Mouse (Mus musculus) frontal cortex, postnatal 25 days (tissue): ENCODE results near the gene Tbcel.

Source experiments
- DNase-seq, 2 experiments: peaks; one replicate each; pipeline ENCODE4 v3.0.0; 2022; ENCODE audit warnings: low spot score in 2 of 2

The Tbcel gene

GRCm38 (mm10) chr9:42507709-42508108, at the start of gene Tbcel:
Gene Tbcel, minus strand, starts transcription at chr9:42507809.
- DNase-seq, result no peak

- DNase-seq, result no peak
These were observed 47.6 kb upstream of the Tbcel start for GRCm38 (mm10) chr9:42555186-42555585.

DNA sequence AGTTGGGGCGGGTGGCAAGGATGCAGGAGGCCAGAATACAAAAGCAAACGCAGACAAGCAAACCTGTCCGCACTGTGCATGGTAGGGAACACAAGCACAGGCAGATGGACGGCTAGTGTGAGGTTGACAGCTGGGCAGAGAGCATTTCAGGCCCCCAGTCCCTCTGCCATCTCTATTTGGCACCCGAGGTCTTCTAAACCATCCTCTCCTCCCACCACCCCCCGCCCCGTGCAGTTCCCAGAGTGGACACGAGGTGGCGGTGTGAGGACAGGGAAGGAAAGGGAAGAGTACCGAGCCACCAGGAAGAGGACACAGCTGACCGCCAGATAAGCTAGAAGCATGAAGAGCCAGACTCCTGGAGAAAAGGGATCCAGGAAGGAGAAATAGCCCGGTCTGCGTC, 42.5 kb upstream of the Tbcel start:
- DNase-seq, result peak; percentile 66 to 73

DNA sequence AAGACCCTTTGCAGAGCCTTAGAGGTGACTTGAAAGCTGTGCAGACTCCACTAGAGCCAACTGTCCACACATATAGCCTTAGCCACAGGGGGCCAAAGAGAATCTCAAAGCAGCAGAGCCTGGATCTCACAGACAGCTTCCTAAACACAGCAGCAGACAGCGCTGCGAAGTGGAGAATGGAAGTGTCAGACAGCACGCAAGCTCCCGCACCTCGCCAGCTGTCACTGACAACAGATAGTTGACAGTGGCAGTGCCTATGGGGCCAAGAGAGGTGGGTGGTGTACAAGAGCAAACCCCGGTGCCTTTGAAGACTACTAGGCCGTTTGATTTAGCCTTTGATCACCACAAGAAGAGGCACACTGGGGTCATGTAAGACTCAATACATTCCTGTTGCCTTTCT, 41.4 kb upstream of the Tbcel start:
- no peak for DNase-seq

- no peak for DNase-seq
These were observed 36.9 kb upstream of the Tbcel start for GRCm38 (mm10) chr9:42544521-42544920.

DNA sequence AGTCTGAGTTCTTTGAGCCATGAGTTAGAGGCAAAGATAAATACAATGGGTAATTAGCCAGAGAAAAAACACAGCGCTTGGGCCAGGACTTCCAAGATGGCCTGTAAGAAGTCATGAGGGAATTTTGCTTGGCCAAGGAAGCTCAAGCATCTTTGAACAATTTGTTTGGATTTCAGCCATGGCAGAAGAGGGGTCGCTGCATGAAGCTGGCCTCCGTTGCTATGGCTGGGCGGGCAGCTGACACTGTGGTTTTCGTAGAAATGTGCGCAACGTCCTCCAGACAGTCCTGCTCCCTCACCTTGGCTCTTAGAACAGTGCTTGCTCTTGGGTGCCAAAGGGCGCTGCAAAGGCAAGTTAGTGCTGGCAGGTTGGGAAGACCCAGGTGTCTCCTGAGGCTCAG, 25.9 kb upstream of the Tbcel start:
- no peak for DNase-seq

DNA sequence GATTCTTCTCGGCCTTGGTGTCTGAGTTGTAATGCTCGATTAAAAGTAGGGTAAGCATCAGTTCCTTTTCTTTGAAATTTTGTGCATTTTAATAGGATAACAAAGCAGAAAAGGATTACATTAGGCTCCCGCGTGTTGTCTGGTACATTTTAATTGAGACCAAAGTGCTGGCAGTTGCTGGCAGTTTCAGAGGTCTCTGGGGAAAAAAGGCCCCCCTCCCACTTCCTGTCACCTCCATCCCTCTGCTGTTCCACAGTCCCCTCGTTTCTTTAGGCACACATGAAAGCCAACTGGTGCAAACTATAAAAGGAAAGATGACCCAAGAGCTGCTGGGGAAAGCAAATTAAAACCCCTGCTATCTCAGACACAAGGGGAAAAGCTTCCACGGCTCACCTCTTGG, 25.4 kb upstream of the Tbcel start:
- DNase-seq, result no peak

DNA sequence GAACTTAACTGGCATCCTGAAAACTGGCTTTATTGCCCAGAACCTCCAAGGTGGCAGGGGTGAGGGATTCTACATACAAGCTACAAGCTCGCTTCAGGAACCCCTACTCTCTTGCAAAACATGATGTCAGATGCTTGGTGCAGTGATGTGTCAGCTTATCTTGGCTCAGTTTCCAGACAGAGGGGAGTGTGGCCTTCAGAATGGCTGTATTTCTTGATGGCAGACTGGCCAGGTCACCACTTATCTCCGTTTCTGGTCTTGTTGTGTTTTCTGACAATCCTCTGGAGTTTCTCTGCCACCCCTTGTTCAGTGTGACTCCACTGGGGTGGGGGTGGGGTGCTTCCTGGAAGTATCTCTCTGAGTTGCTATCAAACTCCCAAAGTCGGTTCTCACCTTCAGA, 24.3 kb upstream of the Tbcel start:
- no peak for DNase-seq

DNA sequence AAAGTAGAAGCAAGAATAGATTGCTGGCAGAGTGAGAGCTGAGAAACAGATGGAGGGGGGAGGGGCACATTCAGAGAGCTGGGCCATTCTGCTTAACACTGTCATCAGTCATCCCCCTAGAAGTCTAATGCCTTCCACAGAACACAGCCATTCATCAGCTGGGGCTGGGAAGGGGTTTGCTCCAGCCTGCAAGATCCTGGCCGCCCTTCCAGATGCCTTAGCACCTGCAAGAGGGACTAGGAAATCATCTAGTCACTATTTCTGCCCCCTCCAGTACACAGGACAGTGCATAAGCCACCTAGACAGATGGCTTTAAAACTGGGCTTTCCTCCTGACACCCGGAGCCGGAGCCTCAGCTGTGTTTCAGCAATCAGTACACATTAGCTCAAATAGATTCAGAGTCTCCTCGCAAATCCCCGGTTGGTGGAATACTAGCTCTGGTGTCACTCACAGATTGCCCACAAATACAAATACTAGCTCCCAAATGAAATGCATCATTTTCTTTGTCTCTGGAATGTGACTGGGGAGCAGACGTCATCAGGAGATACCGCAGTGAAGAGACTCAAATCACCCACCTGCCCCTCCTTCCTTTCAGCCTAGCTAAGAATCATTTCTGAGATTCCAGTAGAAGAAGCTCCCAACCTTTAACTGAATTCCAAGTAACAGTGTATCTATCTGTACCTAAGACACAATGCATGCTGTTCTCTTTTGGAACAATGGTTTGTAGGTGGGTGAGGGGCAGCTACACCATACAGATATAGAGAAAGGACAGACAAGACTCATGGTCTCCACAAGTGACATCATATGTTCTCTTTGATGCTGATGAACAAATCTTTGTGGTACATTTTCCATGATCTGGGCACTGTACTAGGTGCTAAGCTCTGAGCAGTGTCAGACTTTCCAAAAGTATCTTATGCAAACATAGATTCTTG, 22.9 kb upstream of the Tbcel start:
- DNase-seq, result peak in 1 of 2 experiments; percentile 25

- DNase-seq, result peak in 1 of 2 experiments; percentile 22
These were observed 13.0 kb upstream of the Tbcel start for GRCm38 (mm10) chr9:42520587-42521084.

DNA sequence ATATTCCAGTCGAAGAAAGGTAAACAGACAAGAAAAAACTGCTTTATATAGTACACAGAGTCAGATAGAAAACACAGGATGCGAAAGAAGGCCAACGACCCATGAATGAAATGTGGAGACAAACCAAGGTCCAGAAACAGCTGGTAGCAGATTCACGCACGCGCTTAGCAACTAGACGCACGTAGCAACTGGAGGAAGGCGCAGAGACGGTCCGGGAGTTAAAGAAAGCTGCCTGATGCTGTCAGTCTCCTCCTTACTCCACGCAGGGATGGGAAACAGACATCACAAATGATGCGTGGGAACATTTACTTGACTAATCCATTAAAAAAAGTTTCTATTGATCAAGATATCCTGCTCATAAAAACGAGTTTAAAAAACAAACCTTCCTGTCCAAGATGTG, 10.6 kb upstream of the Tbcel start:
- DNase-seq, result no peak

- DNase-seq, result no peak
These were observed 5.5 kb upstream of the Tbcel start for GRCm38 (mm10) chr9:42513159-42513558.

DNA sequence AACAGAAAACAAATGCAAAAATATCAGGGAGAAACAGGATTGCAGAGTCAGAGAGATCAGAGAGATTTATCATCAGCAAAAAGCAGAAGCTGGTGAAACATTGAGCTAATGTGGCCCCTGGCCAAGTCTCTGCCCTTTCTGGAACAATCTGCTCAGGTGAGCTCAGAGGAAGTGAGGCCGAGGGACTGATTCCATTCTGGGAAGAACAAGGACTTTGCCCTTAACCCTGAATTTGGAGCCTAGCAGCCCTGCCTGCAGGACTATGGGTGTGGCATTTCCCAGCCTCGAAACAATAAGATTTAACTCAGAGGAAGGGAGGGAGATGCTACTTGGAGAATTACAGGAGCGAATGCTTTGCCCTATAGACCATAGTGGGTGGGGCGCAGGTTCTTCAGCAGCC, 4.7 kb upstream of the Tbcel start:
- no peak for DNase-seq

- DNase-seq, result no peak
These were observed 626 bp upstream of the Tbcel start for GRCm38 (mm10) chr9:42508235-42508634.

GRCm38 (mm10) chr9:42507022-42507421, 587 bp downstream of the Tbcel start:
- no peak for DNase-seq

- no peak for DNase-seq
These were observed 2.6 kb downstream of the Tbcel start for GRCm38 (mm10) chr9:42504971-42505510.

GRCm38 (mm10) chr9:42504559-42504958, 3.0 kb downstream of the Tbcel start:
- DNase-seq, result no peak

- DNase-seq, result no peak
These were observed 3.9 kb downstream of the Tbcel start for GRCm38 (mm10) chr9:42503709-42504108.

- no peak for DNase-seq
These were observed 11.3 kb downstream of the Tbcel start for GRCm38 (mm10) chr9:42496296-42496695.

GRCm38 (mm10) chr9:42491780-42492179, 15.8 kb downstream of the Tbcel start:
- peak in 1 of 2 experiments; percentile 17 for DNase-seq

DNA sequence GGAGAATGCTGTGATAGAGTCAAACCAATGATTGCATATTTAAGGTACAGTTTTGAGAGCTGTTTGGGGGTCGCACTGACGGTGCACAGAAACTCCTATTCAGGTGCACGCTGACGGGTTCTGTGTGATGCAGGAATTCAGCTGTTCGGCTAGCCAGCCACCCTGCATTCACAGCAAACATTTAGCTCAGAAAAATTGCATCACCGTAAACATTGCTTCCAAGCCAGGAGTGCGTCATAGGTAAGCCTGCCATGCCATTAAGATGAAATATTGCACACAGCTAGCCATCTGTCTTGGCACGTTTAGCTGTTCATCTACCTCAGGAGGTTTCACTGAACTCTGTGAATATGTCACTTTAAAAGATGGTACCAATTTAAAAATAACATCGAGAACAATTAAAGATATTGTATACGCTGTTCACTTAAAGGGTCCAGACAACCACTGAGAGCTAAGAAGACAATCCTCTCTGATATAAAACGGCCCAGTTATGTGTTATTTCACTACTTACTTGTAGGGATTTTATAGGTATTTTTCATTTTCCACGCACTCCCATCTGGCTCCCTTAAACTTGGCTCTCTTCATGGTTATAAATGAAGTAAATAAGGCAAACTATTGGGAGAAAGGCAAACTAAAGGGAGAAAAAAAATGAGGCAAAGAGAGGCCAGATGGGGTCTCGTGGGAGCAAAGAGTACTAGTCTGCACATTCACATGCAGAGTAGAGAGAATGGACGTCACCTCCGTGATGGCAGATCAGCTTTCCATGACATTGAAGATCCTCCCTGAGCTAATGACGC, 16.8 kb downstream of the Tbcel start:
- DNase-seq, result no peak

- no peak for DNase-seq
These were observed 19.5 kb downstream of the Tbcel start for GRCm38 (mm10) chr9:42488071-42488470.
